Mouse (Mus musculus) myocyte (in vitro differentiated cells): ENCODE measurements around the gene Ttc41.

Source experiments
- MAX ChIP-seq: IDR thresholded peaks from one replicate; pipeline ENCODE4 v1.6.1; 2011; ENCODE audit warnings: low read depth, mild to moderate bottlenecking, control low read depth
- MYOD1 ChIP-seq, 3 experiments: IDR thresholded peaks; one replicate each; pipeline ENCODE4 v1.6.1; 2011; ENCODE audit warnings: control low read depth in 2 of 3, low read depth in 2 of 3, mild to moderate bottlenecking in 2 of 3, moderate library complexity in 1 of 3; ENCODE audit not compliant: insufficient read length in 2 of 3, control insufficient read depth in 1 of 3
- MYOG ChIP-seq, 3 experiments: IDR thresholded peaks; one replicate each; pipeline ENCODE4 v1.6.1; 2011; ENCODE audit warnings: control low read depth in 2 of 3, low read depth in 2 of 3, mild to moderate bottlenecking in 2 of 3; ENCODE audit not compliant: insufficient read length in 2 of 3, control insufficient read depth in 1 of 3, insufficient read depth in 1 of 3
- POLR2A ChIP-seq: IDR thresholded peaks from one replicate; pipeline ENCODE4 v1.6.1; 2011; ENCODE audit warnings: low read depth, mild to moderate bottlenecking, control low read depth, moderate library complexity; ENCODE audit not compliant: insufficient read length
- POLR2AphosphoS2 ChIP-seq: IDR thresholded peaks from one replicate; pipeline ENCODE4 v1.6.1; 2011; ENCODE audit warnings: low read depth, control low read depth; ENCODE audit not compliant: insufficient read length
- TCF12 ChIP-seq: IDR thresholded peaks from one replicate; pipeline ENCODE4 v1.6.1; 2011; ENCODE audit warnings: mild to moderate bottlenecking, control low read depth; ENCODE audit not compliant: poor library complexity, insufficient read depth, severe bottlenecking

DNA sequence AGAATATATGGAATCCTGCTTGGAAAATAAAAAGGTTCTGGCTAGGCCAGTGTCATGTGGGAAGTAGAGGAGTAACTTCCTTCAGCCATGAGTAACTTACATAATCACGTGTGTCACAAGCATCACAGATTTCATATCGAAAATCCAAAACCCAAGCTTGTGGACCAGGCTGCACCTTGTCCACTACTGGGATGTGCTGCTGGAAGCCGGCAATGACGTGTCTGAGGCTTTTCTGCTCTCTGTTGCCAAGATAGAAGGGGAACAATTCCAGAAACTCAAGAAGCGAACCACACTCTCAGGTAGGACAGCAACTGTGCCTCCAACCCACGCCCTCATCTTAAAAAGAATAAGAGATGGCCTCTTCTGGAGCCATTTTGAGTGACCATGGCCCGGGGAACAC is 38.7 kb downstream of the Ttc41 start:
- TF ChIP-seq POLR2AphosphoS2 (no peak), MAX (no peak), POLR2A (no peak), MYOG (IDR thresholded peaks at IDR 0.05; ENCODE audit: control insufficient read depth in 1 of 3, insufficient read depth in 1 of 3, insufficient read length in 2 of 3, low read depth in 2 of 3) (no peak), MYOD1 (IDR thresholded peaks at IDR 0.05; ENCODE audit: control insufficient read depth in 1 of 3, insufficient read length in 2 of 3, low read depth in 2 of 3) (no peak), TCF12 (no peak)
